Mouse (Mus musculus) layer of hippocampus, postnatal 10 days (tissue): ENCODE data around the gene Slc25a13. TPM values are rescaled to one million over a fixed set of nuclear protein-coding genes. Genes with fewer than 3 reads are reported as not detected.

Experiments
- DNase-seq, 2 experiments: peaks; one replicate each; pipeline ENCODE4 v3.0.0; 2021; ENCODE audit warnings: low spot score in 2 of 2
- long read RNA-seq: library from polyadenylated mRNA; stranded (forward); transcript quantifications from one replicate; pipeline ENCODE4 v2.0.0, GENCODE M21; 2023
- total RNA-seq, 2 experiments: library from RNA; stranded (reverse); gene quantifications; 2 replicates each; pipeline ENCODE4 v1.2.3; 2021

The Slc25a13 gene
- 1 to 10 TPM; 2.1 to 3.3 TPM for total RNA-seq
- long read RNA-seq, partial matches to known transcripts, result 0 of 2 reads
- long read RNA-seq, other reads (novel, unspliced or antisense), result 2 of 2 reads

GRCm38 (mm10) chr6:6216507-6217285, at the start of gene Slc25a13:
Gene Slc25a13, minus strand, starts transcription at chr6:6217173.
- peak; percentile 28 to 51 for DNase-seq

GRCm38 (mm10) chr6:6265761-6266160, 48.8 kb upstream of the Slc25a13 start:
- DNase-seq, result no peak

GRCm38 (mm10) chr6:6263293-6263911, 46.4 kb upstream of the Slc25a13 start:
- DNase-seq, result no peak

GRCm38 (mm10) chr6:6260917-6261316, 43.9 kb upstream of the Slc25a13 start:
- no peak for DNase-seq

GRCm38 (mm10) chr6:6248500-6248899, 31.5 kb upstream of the Slc25a13 start:
- no peak for DNase-seq

GRCm38 (mm10) chr6:6243828-6244227, 26.9 kb upstream of the Slc25a13 start:
- DNase-seq, result no peak

GRCm38 (mm10) chr6:6242114-6242513, 25.1 kb upstream of the Slc25a13 start:
- no peak for DNase-seq

GRCm38 (mm10) chr6:6236788-6237298, 19.9 kb upstream of the Slc25a13 start:
- no peak for DNase-seq

- no peak for DNase-seq
Observed at GRCm38 (mm10) chr6:6230262-6230661, 13.3 kb upstream of the Slc25a13 start.

- no peak for DNase-seq
Observed at GRCm38 (mm10) chr6:6222721-6223120, 5.7 kb upstream of the Slc25a13 start.

GRCm38 (mm10) chr6:6220574-6220973, 3.6 kb upstream of the Slc25a13 start:
- DNase-seq, result no peak

GRCm38 (mm10) chr6:6219661-6220370, 2.8 kb upstream of the Slc25a13 start:
- DNase-seq, result no peak

- DNase-seq, result no peak
Observed at GRCm38 (mm10) chr6:6217286-6217625, 283 bp upstream of the Slc25a13 start.

GRCm38 (mm10) chr6:6216120-6216506, 860 bp downstream of the Slc25a13 start:
- DNase-seq, result no peak

- no peak for DNase-seq
Observed at GRCm38 (mm10) chr6:6212360-6213310, 4.3 kb downstream of the Slc25a13 start.

GRCm38 (mm10) chr6:6211958-6212357, 5.0 kb downstream of the Slc25a13 start:
- DNase-seq, result no peak

- no peak for DNase-seq
Observed at GRCm38 (mm10) chr6:6210637-6211036, 6.3 kb downstream of the Slc25a13 start.

GRCm38 (mm10) chr6:6208351-6209059, 8.5 kb downstream of the Slc25a13 start:
- DNase-seq, result no peak

- DNase-seq, result no peak
Observed at GRCm38 (mm10) chr6:6207836-6208235, 9.1 kb downstream of the Slc25a13 start.

- no peak for DNase-seq
Observed at GRCm38 (mm10) chr6:6207395-6207794, 9.6 kb downstream of the Slc25a13 start.
